In genomic region chr9:113663476-113663875, GRCm38 (mm10) we compare ENCODE assay signal across 27 mouse cellular contexts. TPM values are rescaled to one million over a fixed set of nuclear protein-coding genes. Genes with fewer than 3 reads are reported as not detected.
A peak's percentile ranks its signal among the peaks of the same experiment; 100 is the strongest.
DNase-seq lines count a peak whose midpoint lies in the region; ATAC-seq lines count a peak whose summit lies in the region.
"Had no signal": no experiment of that assay in that cellular context is flagged by ENCODE, and none has a peak within 500 bp of the region (broad histone marks: within the 10 kb centered on the region; RNA-seq: fewer than 3 reads in every experiment).

No protein-coding gene starts in this region.

- H3K4me3 ChIP-seq in kidney, embryonic 15.5 days (replicated peaks), result no peak overlapping the region
- H3K4me3 ChIP-seq: embryonic facial prominence, embryonic 10.5 days; embryonic facial prominence, embryonic 13.5 days; erythroblast, embryonic 14.5 days; forebrain, embryonic 12.5 days; forebrain, embryonic 15.5 days; heart, embryonic 12.5 days; heart, embryonic 15.5 days; hindbrain, embryonic 10.5 days; hindbrain, embryonic 13.5 days had no signal

- 0 out of 2 replicates have a peak, but pooled peaks have one; percentile 64 for ATAC-seq in kidney, embryonic 15.5 days (replicated peaks; ENCODE audit: low FRiP score)
- peak; percentile 53 for ATAC-seq in granulocyte monocyte progenitor cell, adult 5-6 weeks (replicated peaks; ENCODE audit: poor library complexity, severe bottlenecking)
- ATAC-seq: CD4-positive, CD25-positive, alpha-beta regulatory T cell, adult 4 months; forebrain, embryonic 15.5 days; hindbrain, embryonic 16.5 days had no signal

- H3K27me3 ChIP-seq in kidney, embryonic 15.5 days, result no peaks in the 10 kb centered on the region
- H3K27me3 ChIP-seq: embryonic facial prominence, embryonic 13.5 days; forebrain, embryonic 12.5 days; forebrain, embryonic 15.5 days; heart, embryonic 12.5 days; heart, embryonic 15.5 days; hindbrain, embryonic 13.5 days had no signal

- H3K9ac ChIP-seq in kidney, embryonic 15.5 days, result no peak overlapping the region
- H3K9ac ChIP-seq: embryonic facial prominence, embryonic 13.5 days; forebrain, embryonic 12.5 days; forebrain, embryonic 15.5 days; heart, embryonic 12.5 days; heart, embryonic 15.5 days; hindbrain, embryonic 13.5 days had no signal

- no peak overlapping the region for H3K27ac ChIP-seq in kidney, embryonic 15.5 days
- H3K27ac ChIP-seq: embryonic facial prominence, embryonic 10.5 days; embryonic facial prominence, embryonic 13.5 days; forebrain, embryonic 12.5 days; forebrain, embryonic 15.5 days; heart, embryonic 15.5 days; hindbrain, embryonic 10.5 days; hindbrain, embryonic 13.5 days had no signal

- H3K9me3 ChIP-seq in kidney, embryonic 15.5 days (replicated peaks), result 0 out of 2 replicates have a peak, but pooled peaks cover 2% of the 10 kb centered on the region
- H3K9me3 ChIP-seq: embryonic facial prominence, embryonic 10.5 days; embryonic facial prominence, embryonic 13.5 days; heart, embryonic 15.5 days had no signal

- peaks cover 90% of the 10 kb centered on the region for H3K36me3 ChIP-seq in kidney, embryonic 15.5 days

- H3K4me2 ChIP-seq in kidney, embryonic 15.5 days, result no peak overlapping the region
- H3K4me2 ChIP-seq: embryonic facial prominence, embryonic 13.5 days; forebrain, embryonic 12.5 days; forebrain, embryonic 15.5 days; heart, embryonic 12.5 days; heart, embryonic 15.5 days; hindbrain, embryonic 13.5 days had no signal

- no peak for DNase-seq in kidney, postnatal 25 days
- peak; percentile 18 for DNase-seq in 416B (ENCODE audit: low read depth)
- no peak for DNase-seq in retina, postnatal 1 day
- no peak for DNase-seq in lung, postnatal 14 days
- DNase-seq: adrenal gland, adult 2 months; adrenal gland, postnatal 14 days; cerebellum, adult 11-12 months; cerebellum, adult 8-10 months; cerebellum, postnatal 10 days; cerebellum, postnatal 36 days; embryo, embryonic 11 days; gastrocnemius, postnatal 25 days; heart, postnatal 10 days; heart, postnatal 36 days had no signal

- no peaks in the 10 kb centered on the region for H3K4me1 ChIP-seq in kidney, embryonic 15.5 days
- H3K4me1 ChIP-seq: embryonic facial prominence, embryonic 10.5 days; embryonic facial prominence, embryonic 13.5 days; forebrain, embryonic 12.5 days; forebrain, embryonic 15.5 days; heart, embryonic 12.5 days; heart, embryonic 15.5 days; hindbrain, embryonic 10.5 days; hindbrain, embryonic 13.5 days had no signal

- WGBS in kidney, embryonic 15.5 days, result 43% methylated on average over 4 of the region's 4 CpGs

RNA-seq across cellular contexts. Expression of gene Pdcd6ip, which starts 44.6 kb away (rescaled TPM):
- 76.4 and 79.6 TPM in 2 replicates for polyA plus RNA-seq in kidney, embryonic 15.5 days (2015; fragmentation: Nextera tagmentation; extraction: Ambion mirVana)
- total RNA-seq in granulocyte monocyte progenitor cell, adult 5-6 weeks (2014; fragmentation: Nextera tagmentation), result 95.3 and 128 TPM in 2 replicates
- total RNA-seq in granulocyte monocyte progenitor cell, adult 5-6 weeks (2017), result 46.4 and 71.0 TPM in 2 replicates
